Mouse (Mus musculus): ENCODE measurements at regions not wholly inside any gene's neighbourhood (a gene's known extent, or its start where the extent isn't known, plus 50 kb on each side); places are given as distances from the start of the nearest gene placed in this dataset.

GRCm38 (mm10) chr13:110942986-110943644 is 311.7 kb upstream of the Actbl2 start:
- TF ChIP-seq POLR2A (IDR thresholded peaks at IDR 0.05; ENCODE audit: insufficient read length, low read depth) (no peak), E2F4 (IDR thresholded peaks at IDR 0.05; ENCODE audit: insufficient read depth) (no peak), MAX (IDR thresholded peaks at IDR 0.05; ENCODE audit: low read depth) (no peak), TCF3 (IDR thresholded peaks at IDR 0.05; ENCODE audit: insufficient read length, low read depth) (no peak), MYOG (IDR thresholded peaks at IDR 0.05; ENCODE audit: control insufficient read depth in 1 of 3, insufficient read depth in 1 of 3, insufficient read length in 2 of 3, low read depth in 2 of 3) (no peak), MYOD1 (IDR thresholded peaks at IDR 0.05; ENCODE audit: control insufficient read depth in 1 of 3, insufficient read length in 2 of 3, low read depth in 2 of 3) (no peak), TCF12 (IDR thresholded peaks at IDR 0.05; ENCODE audit: insufficient read depth, poor library complexity, severe bottlenecking) (no peak)

Measured in myocyte (in vitro differentiated cells).